Mouse (Mus musculus) stomach, postnatal 0 days (tissue): ENCODE measurements around the gene Gm3045. TPM values are rescaled to one million over a fixed set of nuclear protein-coding genes. Genes with fewer than 3 reads are reported as not detected.

Experiments used
- ATAC-seq: fragments of 200-750 bp; cut with Nextera tagmentation; 2 replicates; pipeline ENCODE4 v1.8.0; 2017; ENCODE audit not compliant: low FRiP score, low TSS enrichment
- DNase-seq: peaks from one replicate; pipeline ENCODE4 v3.0.0-alpha.2; 2016; ENCODE audit warnings: low spot score
- H3K27ac ChIP-seq: fragments of 300-500 bp; sonication (generic); replicated peaks from 2 replicates; pipeline ENCODE4 v1.5.1; 2014; ENCODE audit warnings: mild to moderate bottlenecking, control low read depth
- H3K27me3 ChIP-seq: fragments of 300-500 bp; sonication (generic); 2 replicates; pipeline ENCODE4 v1.6.1; 2014; ENCODE audit warnings: low read length; ENCODE audit not compliant: control insufficient read depth, insufficient read depth
- H3K36me3 ChIP-seq: fragments of 300-500 bp; sonication (generic); 2 replicates; pipeline ENCODE4 v1.6.1; 2014; ENCODE audit warnings: low read length, mixed read lengths; ENCODE audit not compliant: control insufficient read depth, insufficient read depth
- H3K4me1 ChIP-seq: fragments of 300-500 bp; sonication (generic); replicated peaks from 2 replicates; pipeline ENCODE4 v1.6.1; 2014; ENCODE audit warnings: antibody characterized with exemption; ENCODE audit not compliant: control insufficient read depth, insufficient read depth
- H3K4me2 ChIP-seq: fragments of 300-500 bp; sonication (generic); replicated peaks from 2 replicates; pipeline ENCODE4 v1.6.1; 2014; ENCODE audit warnings: low read depth, mild to moderate bottlenecking, control low read depth, moderate library complexity
- H3K4me3 ChIP-seq: fragments of 300-500 bp; sonication (generic); 2 replicates; pipeline ENCODE4 v1.5.1; 2014; ENCODE audit warnings: low read depth, low read length, control low read depth
- H3K9ac ChIP-seq: fragments of 300-500 bp; sonication (generic); 2 replicates; pipeline ENCODE4 v1.6.1; 2014; ENCODE audit warnings: mild to moderate bottlenecking, low read length, control low read depth, mixed read lengths
- H3K9me3 ChIP-seq: fragments of 300-500 bp; sonication (generic); 2 replicates; pipeline ENCODE4 v1.6.1; 2016; ENCODE audit warnings: low read length; ENCODE audit not compliant: control insufficient read depth
- CTCF ChIP-seq: IDR thresholded peaks from 2 replicates; pipeline ENCODE4 v1.5.1; 2016; ENCODE audit warnings: antibody characterized with exemption, low read depth, mild to moderate bottlenecking, moderate library complexity
- EP300 ChIP-seq: optimal IDR thresholded peaks from 2 replicates; pipeline ENCODE3; 2016; ENCODE audit warnings: antibody characterized with exemption
- WGBS: fragments of 180-500 bp; shearing (Covaris S2); extraction: QIAGEN DNeasy Blood & Tissue Kit; methylation state at CpG from one replicate; pipeline ENCODE4 v1.1.7; 2014; 5-methylcytosine and 5-hydroxymethylcytosine counted together
- polyA plus RNA-seq: library from polyadenylated mRNA; unstranded; fragments of >200 nt; fragmentation: Nextera tagmentation; extraction: Ambion mirVana; gene quantifications from 2 replicates; pipeline ENCODE4 v1.2.1, GENCODE M21; 2015

The Gm3045 gene
- polyA plus RNA-seq, 1 experiment from 2014 or later = not detected

DNA sequence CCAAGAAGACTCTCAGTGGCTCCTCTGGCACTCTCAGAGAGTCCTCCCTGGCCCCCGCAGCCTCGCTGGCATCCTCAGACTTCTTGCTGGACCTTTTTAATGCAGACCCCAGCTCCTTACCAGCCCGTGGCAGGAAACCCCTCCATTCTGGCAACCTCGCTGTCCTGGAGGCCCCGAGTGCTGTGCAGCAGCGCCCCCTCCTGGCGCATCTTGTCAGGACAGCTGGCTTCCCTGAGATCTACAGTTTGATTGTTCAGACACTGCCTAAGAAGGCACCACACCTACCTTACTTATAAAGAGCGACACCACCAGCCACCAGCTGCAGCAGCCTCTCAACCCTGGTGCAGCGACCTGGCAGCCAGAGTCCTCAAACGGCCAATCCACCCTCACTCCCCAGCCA lies 7.1 kb downstream of the Gm3045 start:
- Histone ChIP-seq H3K4me3 (no peak overlapping the region), H3K9me3 (no peaks in the 10 kb centered on the region), H3K36me3 (no peaks in the 10 kb centered on the region), H3K27me3 (no peaks in the 10 kb centered on the region; the same call in 1 of the 2 replicates), H3K4me1 (no peaks in the 10 kb centered on the region), H3K9ac (no peak overlapping the region), H3K4me2 (no peak overlapping the region), H3K27ac (no peak overlapping the region)
- ATAC-seq (no peak; the same call in 1 of the 2 replicates), DNase-seq (peak; percentile 71)
- TF ChIP-seq EP300 (no peak), CTCF (peak; percentile 88)
- WGBS = 19% methylated on average over 10 of the region's 10 CpGs

DNA sequence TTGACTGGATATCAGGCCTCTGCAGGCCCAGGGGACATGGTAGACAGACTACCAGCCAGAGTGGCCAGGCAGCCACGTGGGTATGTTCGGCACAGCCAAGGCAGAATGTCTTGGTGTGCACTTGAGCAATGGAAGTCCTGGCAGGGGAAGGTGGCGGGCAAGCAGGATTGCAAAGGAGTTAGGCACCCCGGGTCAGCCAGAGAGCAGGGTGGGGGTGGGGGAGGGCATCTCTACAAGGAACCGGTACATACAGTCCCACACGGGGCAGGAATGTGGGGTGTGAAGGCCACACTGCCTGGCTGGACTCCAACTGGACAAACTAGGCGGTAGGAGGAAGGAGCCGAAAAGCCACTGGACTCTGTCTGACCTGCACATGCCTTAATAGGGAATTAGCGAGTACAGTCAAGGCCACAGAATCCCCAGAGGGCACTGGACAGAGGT lies 7.9 kb downstream of the Gm3045 start:
- H3K4me1 ChIP-seq = no peaks in the 10 kb centered on the region
- H3K9me3 ChIP-seq = no peaks in the 10 kb centered on the region
- H3K27ac ChIP-seq = no peak overlapping the region
- no peak for TF ChIP-seq EP300
- no peak for TF ChIP-seq CTCF
- H3K36me3 ChIP-seq = no peaks in the 10 kb centered on the region
- DNase-seq (no peak), ATAC-seq (peak; percentile 21; the same call in 1 of the 2 replicates)
- no peak overlapping the region for H3K9ac ChIP-seq
- H3K27me3 ChIP-seq = no peaks in the 10 kb centered on the region; the same call in 1 of the 2 replicates
- H3K4me3 ChIP-seq = no peak overlapping the region
- 73% methylated on average over 9 of the region's 9 CpGs for WGBS
- no peak overlapping the region for H3K4me2 ChIP-seq

DNA sequence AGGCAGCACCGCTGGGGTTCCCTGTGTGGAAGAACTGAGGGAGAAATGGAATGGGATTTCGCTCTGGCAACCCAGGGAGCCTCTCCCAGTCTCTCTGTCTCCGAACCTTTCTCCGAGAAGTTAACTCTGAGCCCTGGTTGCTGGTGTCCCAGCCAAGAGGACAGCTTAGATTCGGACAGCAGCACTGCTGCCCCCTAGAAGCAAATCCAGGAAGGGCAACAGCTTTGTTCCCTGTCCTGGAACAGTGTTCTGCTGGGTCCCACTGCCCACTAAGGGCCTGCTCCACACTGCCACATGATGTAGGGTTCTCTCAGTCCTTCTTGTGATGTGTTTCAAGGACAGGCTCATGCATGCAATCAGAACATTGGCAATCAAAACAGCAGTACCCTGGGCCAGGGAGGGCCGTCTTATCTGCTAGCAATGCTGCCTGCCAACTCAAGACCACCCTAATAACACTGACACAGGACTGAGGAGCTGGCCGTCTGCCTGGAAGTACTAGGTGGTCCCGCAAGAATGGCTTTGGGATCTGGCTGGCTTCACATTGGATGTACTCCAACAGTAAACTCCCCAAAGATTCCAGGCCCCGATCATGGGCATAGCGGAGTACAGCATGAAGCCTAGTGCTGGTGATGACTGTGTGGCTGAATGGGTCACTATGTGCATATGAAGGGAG lies 9.4 kb downstream of the Gm3045 start:
- no peak for ATAC-seq
- peak; percentile 48 for TF ChIP-seq CTCF
- no peak for TF ChIP-seq EP300
- no peaks in the 10 kb centered on the region for H3K36me3 ChIP-seq
- 62% methylated on average over 10 of the region's 10 CpGs for WGBS
- peaks cover 3% of the 10 kb centered on the region for H3K27me3 ChIP-seq
- H3K4me3 ChIP-seq = no peak overlapping the region
- H3K4me1 ChIP-seq = no peaks in the 10 kb centered on the region
- H3K9me3 ChIP-seq = no peaks in the 10 kb centered on the region
- no peak overlapping the region for H3K4me2 ChIP-seq
- H3K27ac ChIP-seq = no peak overlapping the region
- no peak overlapping the region for H3K9ac ChIP-seq
- DNase-seq = no peak

- Histone ChIP-seq H3K27me3 (peaks cover 3% of the 10 kb centered on the region), H3K27ac (no peak within 1 kb of the TSS), H3K4me1 (no peaks in the 10 kb centered on the region), H3K4me3 (peak within 1 kb of the TSS; percentile 31), H3K9me3 (no peaks in the 10 kb centered on the region), H3K36me3 (no peaks in the 10 kb centered on the region), H3K4me2 (peak within 1 kb of the TSS; percentile 60), H3K9ac (0 out of 2 replicates have a peak within 1 kb of the TSS, but pooled peaks have one; percentile 27)
- TF ChIP-seq EP300 (no peak), CTCF (no peak; the same call in 1 of the 2 replicates)
- peak; percentile 53 for DNase-seq
- ATAC-seq = peak; percentile 49
- 2% methylated on average over 51 of the region's 51 CpGs for WGBS
Measured at GRCm38 (mm10) chr13:56438211-56439075, 12.0 kb downstream of the Gm3045 start, which contains the start of gene Slc25a48. Slc25a48 (plus strand) TSS chr13:56438355.

- Histone ChIP-seq H3K36me3 (no peaks in the 10 kb centered on the region), H3K9me3 (no peaks in the 10 kb centered on the region), H3K4me2 (no peak overlapping the region), H3K27ac (no peak overlapping the region), H3K27me3 (peaks cover 3% of the 10 kb centered on the region), H3K4me3 (no peak overlapping the region), H3K9ac (no peak overlapping the region), H3K4me1 (no peaks in the 10 kb centered on the region)
- 52% methylated on average over 7 of the region's 7 CpGs for WGBS
- ATAC-seq (0 out of 2 replicates have a peak, but pooled peaks have one; percentile 33), DNase-seq (no peak)
- TF ChIP-seq EP300 (no peak), CTCF (no peak)
Measured at GRCm38 (mm10) chr13:56443411-56443810, 17.0 kb downstream of the Gm3045 start.

DNA sequence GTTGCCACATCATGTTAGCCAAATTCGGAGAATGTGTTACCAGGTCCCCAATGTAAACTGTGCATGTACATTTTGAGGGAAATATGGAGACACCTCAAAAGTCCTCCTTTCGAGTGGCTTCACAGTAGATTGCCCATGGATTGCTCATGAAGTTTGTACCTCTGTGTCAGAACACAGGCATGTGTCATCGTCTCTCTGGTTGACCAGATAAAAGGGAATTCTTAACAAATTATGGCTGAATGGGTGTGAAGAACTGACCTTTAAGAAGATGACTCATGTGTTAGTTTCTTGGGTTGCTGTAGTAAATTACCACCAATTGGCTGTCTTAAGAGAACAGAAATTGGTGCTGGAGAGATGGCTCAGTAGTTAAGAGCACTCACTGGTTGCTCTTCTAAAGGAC lies 17.7 kb downstream of the Gm3045 start:
- Histone ChIP-seq H3K27ac (no peak overlapping the region), H3K36me3 (no peaks in the 10 kb centered on the region), H3K9ac (no peak overlapping the region), H3K27me3 (peaks cover 3% of the 10 kb centered on the region; the same call in 1 of the 2 replicates), H3K4me1 (no peaks in the 10 kb centered on the region), H3K4me2 (no peak overlapping the region), H3K4me3 (no peak overlapping the region), H3K9me3 (no peaks in the 10 kb centered on the region)
- WGBS = 90% methylated on average over 3 of the region's 3 CpGs
- TF ChIP-seq CTCF (no peak), EP300 (no peak)
- ATAC-seq = no peak
- no peak for DNase-seq
